In the genomic region with DNA sequence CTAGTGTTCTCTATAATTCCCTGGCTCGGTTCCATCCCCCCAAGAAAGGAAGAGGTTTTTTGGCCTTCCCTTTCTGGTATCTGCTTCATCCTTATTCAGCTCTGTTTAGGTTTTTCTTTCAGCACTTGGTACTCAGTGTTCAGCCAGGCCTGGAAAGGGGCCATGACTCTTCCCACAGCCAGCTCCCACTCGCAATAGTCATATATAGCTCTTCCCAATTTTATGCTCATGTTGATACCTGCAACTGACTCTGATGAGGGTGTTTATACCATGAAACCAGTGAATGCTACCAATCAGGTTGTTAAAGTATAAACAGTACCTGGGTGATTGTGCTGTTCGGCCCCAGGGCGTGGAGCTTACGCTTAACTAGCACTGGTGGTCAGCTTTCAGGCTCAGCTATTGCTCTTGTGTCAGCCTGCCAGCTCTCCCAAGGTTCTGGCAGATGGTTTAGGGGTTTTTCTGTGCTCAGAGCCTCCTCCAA, we compare ENCODE assay signal across 10 mouse cellular contexts. TPM values are rescaled to one million over a fixed set of nuclear protein-coding genes. Genes with fewer than 3 reads are reported as not detected.
DNase-seq lines count a peak whose midpoint lies in the region; ATAC-seq lines count a peak whose summit lies in the region.
"Had no signal": no experiment of that assay in that cellular context is flagged by ENCODE, and none has a peak within 500 bp of the region (broad histone marks: within the 10 kb centered on the region; RNA-seq: fewer than 3 reads in every experiment).

No protein-coding gene starts in this region.

- no peak for ATAC-seq in embryonic facial prominence, embryonic 13.5 days (ENCODE audit: insufficient number of reproducible peaks, insufficient read depth, low FRiP score, low TSS enrichment, low read depth)
- no peak for ATAC-seq in megakaryocyte progenitor cell, adult 5-6 weeks (replicated peaks; ENCODE audit: poor library complexity)

- H3K4me3 ChIP-seq in embryonic facial prominence, embryonic 13.5 days: no peak overlapping the region
- H3K4me3 ChIP-seq in embryonic facial prominence, embryonic 10.5 days: no peak overlapping the region
- no peak overlapping the region for H3K4me3 ChIP-seq in limb, embryonic 10.5 days

- intact Hi-C loops in heart, postnatal 14 days (cut with DNase I): no loop called here

- no peak overlapping the region for H3K9ac ChIP-seq in embryonic facial prominence, embryonic 13.5 days

- H3K9me3 ChIP-seq in embryonic facial prominence, embryonic 13.5 days: no peaks in the 10 kb centered on the region
- 0 out of 2 replicates have a peak, but pooled peaks cover 2% of the 10 kb centered on the region for H3K9me3 ChIP-seq in embryonic facial prominence, embryonic 10.5 days
- no peaks in the 10 kb centered on the region for H3K9me3 ChIP-seq in limb, embryonic 10.5 days (replicated peaks)

- no peaks in the 10 kb centered on the region for H3K27me3 ChIP-seq in embryonic facial prominence, embryonic 13.5 days
- no peaks in the 10 kb centered on the region for H3K27me3 ChIP-seq in embryonic facial prominence, embryonic 10.5 days (replicated peaks; ENCODE audit: low read depth, poor library complexity, severe bottlenecking)
- H3K27me3 ChIP-seq in limb, embryonic 10.5 days (ENCODE audit: low read depth, poor library complexity, severe bottlenecking): no peaks in the 10 kb centered on the region

- H3K27ac ChIP-seq in embryonic facial prominence, embryonic 13.5 days: peak overlapping the region; percentile 73
- H3K27ac ChIP-seq in embryonic facial prominence, embryonic 10.5 days (replicated peaks): no peak overlapping the region
- H3K27ac ChIP-seq in limb, embryonic 10.5 days: no peak overlapping the region

- 63% methylated on average over 5 of the region's 5 CpGs for WGBS in embryonic facial prominence, embryonic 13.5 days
- WGBS in embryonic facial prominence, embryonic 10.5 days: 89% methylated on average over 5 of the region's 5 CpGs
- 89% methylated on average over 5 of the region's 5 CpGs for WGBS in limb, embryonic 10.5 days

- no peak for DNase-seq in embryonic facial prominence, embryonic 10.5 days (ENCODE audit: low spot score)
- peak; percentile 26 for DNase-seq in NIH3T3 (ENCODE audit: low read depth)
- peak; percentile 39 to 40 for DNase-seq in heart, postnatal 14 days
- DNase-seq in lung, postnatal 10 days: peak; percentile 43
- no peak for DNase-seq in limb, embryonic 10.5 days (ENCODE audit: low spot score)
- no peak for DNase-seq in Muller cell, postnatal 12 days (ENCODE audit: inconsistent ontology term)

- peaks cover 16% of the 10 kb centered on the region for H3K4me1 ChIP-seq in embryonic facial prominence, embryonic 13.5 days
- no peaks in the 10 kb centered on the region for H3K4me1 ChIP-seq in embryonic facial prominence, embryonic 10.5 days
- H3K4me1 ChIP-seq in limb, embryonic 10.5 days: no peaks in the 10 kb centered on the region

- peak overlapping the region; percentile 15; the same call in 1 of the 2 replicates for H3K4me2 ChIP-seq in embryonic facial prominence, embryonic 13.5 days

- no peaks in the 10 kb centered on the region for H3K36me3 ChIP-seq in embryonic facial prominence, embryonic 13.5 days
- H3K36me3 ChIP-seq in embryonic facial prominence, embryonic 10.5 days (replicated peaks): no peaks in the 10 kb centered on the region
- H3K36me3 ChIP-seq in limb, embryonic 10.5 days: no peaks in the 10 kb centered on the region

RNA-seq across cellular contexts. Expression of a gene that starts 20.9 kb away (rescaled TPM):
- 2.6 and 6.4 TPM in 2 replicates for polyA plus RNA-seq in embryonic facial prominence, embryonic 13.5 days (2015; fragmentation: Nextera tagmentation; extraction: Ambion mirVana)
- 1.0 and 1.6 TPM in 2 replicates for polyA plus RNA-seq in embryonic facial prominence, embryonic 10.5 days (2016; fragmentation: Nextera tagmentation; extraction: Ambion mirVana)
- 10 to 100 TPM; 64.9 to 70.1 TPM for total RNA-seq in heart, postnatal 14 days (2021)
- 0.28 and 0.35 TPM in 2 replicates for polyA plus RNA-seq in limb, embryonic 10.5 days (2016; fragmentation: Nextera tagmentation; extraction: Ambion mirVana)
- 0.12 and 0.27 TPM in 2 replicates for total RNA-seq in megakaryocyte progenitor cell, adult 5-6 weeks (2015)
- total RNA-seq in megakaryocyte progenitor cell, adult 5-6 weeks (2017): 0.21 and 0.54 TPM in 2 replicates

RNA-seq across cellular contexts. Expression of a gene that starts 37.4 kb away (rescaled TPM):
- polyA plus RNA-seq in embryonic facial prominence, embryonic 13.5 days (2015; fragmentation: Nextera tagmentation; extraction: Ambion mirVana): not detected in 2 replicates
- not detected in 2 replicates for polyA plus RNA-seq in embryonic facial prominence, embryonic 10.5 days (2016; fragmentation: Nextera tagmentation; extraction: Ambion mirVana)
- total RNA-seq in heart, postnatal 14 days (2021): not detected
- polyA plus RNA-seq in limb, embryonic 10.5 days (2016; fragmentation: Nextera tagmentation; extraction: Ambion mirVana): not detected in 2 replicates
- total RNA-seq in megakaryocyte progenitor cell, adult 5-6 weeks (2015): not detected in 2 replicates
- not detected in 2 replicates for total RNA-seq in megakaryocyte progenitor cell, adult 5-6 weeks (2017)
- polyA plus RNA-seq: brain, embryonic 14.5 days; heart, embryonic 16.5 days had no signal

Comparison
In these comparisons a context has a peak if more than half of its experiments do, and no peak if none do; other contexts are left out.
1. DNase-seq: peak in NIH3T3 (single experiment), heart, postnatal 14 days (2 of 2) and lung, postnatal 10 days (single experiment); none in embryonic facial prominence, embryonic 10.5 days (single experiment), limb, embryonic 10.5 days (single experiment) and Muller cell, postnatal 12 days (single experiment).